Mouse (Mus musculus) liver, embryonic 14 days (tissue): ENCODE results near the gene Akap5. TPM values are rescaled to one million over a fixed set of nuclear protein-coding genes. Genes with fewer than 3 reads are reported as not detected.

Experiments
- polyA plus RNA-seq: library from polyadenylated mRNA; depleted of rRNA; stranded (reverse); fragments of >200 nt; gene quantifications from 2 replicates; pipeline ENCODE4 v1.2.3, GENCODE M21; 2012; rRNA removed

The Akap5 gene
- 0.38 and 0.44 TPM in 2 replicates for polyA plus RNA-seq

GRCm38 (mm10) chr12:76324679-76325431 is at the start of gene Akap5:
TSS of gene Akap5 (plus strand) at chr12:76324891.

GRCm38 (mm10) chr12:76369206-76369977 is 44.7 kb downstream of the Akap5 start, which contains the start of gene Zbtb25:
TSS of gene Zbtb25 (minus strand) at chr12:76369602.

GRCm38 (mm10) chr12:76369978-76370830 is 45.5 kb downstream of the Akap5 start, which contains the start of gene Zbtb1:
TSS of gene Zbtb1 (plus strand) at chr12:76370266.

Other genes starting within 250 kb of the Akap5 start
- gene Esr2, start 147.6 kb upstream of the Akap5 start, polyA plus RNA-seq = 0.02 TPM in 2 replicates
- gene Tex21, start 78.1 kb upstream of the Akap5 start, polyA plus RNA-seq = 0.05 and 0.06 TPM in 2 replicates
- 57.8 and 62.8 TPM in 2 replicates for gene Mthfd1, start 69.6 kb upstream of the Akap5 start, polyA plus RNA-seq
- 4.9 and 5.5 TPM in 2 replicates for gene Zbtb25, start 44.7 kb downstream of the Akap5 start, polyA plus RNA-seq
- gene Zbtb1, start 45.4 kb downstream of the Akap5 start, polyA plus RNA-seq = 2.8 and 3.0 TPM in 2 replicates
- gene Hspa2, start 79.3 kb downstream of the Akap5 start, polyA plus RNA-seq = 1.2 and 1.3 TPM in 2 replicates
- 0.02 and 0.05 TPM in 2 replicates for gene Ppp1r36, start 92.6 kb downstream of the Akap5 start, polyA plus RNA-seq
- gene Plekhg3, start 206.0 kb downstream of the Akap5 start, polyA plus RNA-seq = 4.5 and 5.3 TPM in 2 replicates